Mouse (Mus musculus): ENCODE data around the gene Ppfibp2.

Ppfibp2 gene

GRCm38 (mm10) chr7:107664063-107665056 lies 69.4 kb downstream of the Ppfibp2 start:
- peak; percentile 37 for DNase-seq (ENCODE audit: low read depth, low spot score)

- peak; percentile 62 for DNase-seq (ENCODE audit: low read depth, low spot score)
These were observed 70.2 kb downstream of the Ppfibp2 start for GRCm38 (mm10) chr7:107665221-107665585.

GRCm38 (mm10) chr7:107665586-107666261 lies 70.7 kb downstream of the Ppfibp2 start:
- DNase-seq (ENCODE audit: low read depth, low spot score), result peak; percentile 82

GRCm38 (mm10) chr7:107666262-107666902 lies 71.4 kb downstream of the Ppfibp2 start:
- peak; percentile 10 for DNase-seq (ENCODE audit: low read depth, low spot score)

- DNase-seq (ENCODE audit: low read depth, low spot score), result no peak
These were observed 73.5 kb downstream of the Ppfibp2 start for GRCm38 (mm10) chr7:107668514-107668913.

GRCm38 (mm10) chr7:107675224-107675623 lies 80.2 kb downstream of the Ppfibp2 start:
- no peak for DNase-seq (ENCODE audit: low read depth, low spot score)

GRCm38 (mm10) chr7:107680151-107680852 lies 85.3 kb downstream of the Ppfibp2 start:
- peak; percentile 71 for DNase-seq (ENCODE audit: low read depth, low spot score)

- no peak for DNase-seq (ENCODE audit: low read depth, low spot score)
These were observed 86.3 kb downstream of the Ppfibp2 start for GRCm38 (mm10) chr7:107681306-107681705.

GRCm38 (mm10) chr7:107683162-107683561 lies 88.2 kb downstream of the Ppfibp2 start:
- no peak for DNase-seq (ENCODE audit: low read depth, low spot score)

GRCm38 (mm10) chr7:107683622-107684021 lies 88.6 kb downstream of the Ppfibp2 start:
- DNase-seq (ENCODE audit: low read depth, low spot score), result no peak

GRCm38 (mm10) chr7:107685238-107685954 lies 90.4 kb downstream of the Ppfibp2 start:
- no peak for DNase-seq (ENCODE audit: low read depth, low spot score)

- no peak for DNase-seq (ENCODE audit: low read depth, low spot score)
These were observed 90.9 kb downstream of the Ppfibp2 start for GRCm38 (mm10) chr7:107685955-107686285.

- no peak for DNase-seq (ENCODE audit: low read depth, low spot score)
These were observed 92.4 kb downstream of the Ppfibp2 start for GRCm38 (mm10) chr7:107687412-107687811.

- peak; percentile 77 for DNase-seq (ENCODE audit: low read depth, low spot score)
These were observed 93.0 kb downstream of the Ppfibp2 start for GRCm38 (mm10) chr7:107688040-107688439.

- no peak for DNase-seq (ENCODE audit: low read depth, low spot score)
These were observed 95.6 kb downstream of the Ppfibp2 start for GRCm38 (mm10) chr7:107690426-107691221.

- DNase-seq (ENCODE audit: low read depth, low spot score), result no peak
These were observed 96.5 kb downstream of the Ppfibp2 start for GRCm38 (mm10) chr7:107691493-107691892.

- no peak for DNase-seq (ENCODE audit: low read depth, low spot score)
These were observed 99.4 kb downstream of the Ppfibp2 start for GRCm38 (mm10) chr7:107694254-107694947.

- no peak for DNase-seq (ENCODE audit: low read depth, low spot score)
These were observed 102.1 kb downstream of the Ppfibp2 start for GRCm38 (mm10) chr7:107697066-107697465.

GRCm38 (mm10) chr7:107699926-107700325 lies 104.9 kb downstream of the Ppfibp2 start:
- DNase-seq (ENCODE audit: low read depth, low spot score), result no peak

All from brain, adult 2 months (tissue).